Mouse (Mus musculus) c-Kit-positive CD71-positive TER-119-negative erythroid progenitor cells, embryonic 14.5 days (primary cell): ENCODE measurements around the gene Tbkbp1.
"Not testable (repeated sequence)": the region's sequence is repeated elsewhere in the genome, so short reads cannot be mapped to it uniquely, and the experiment has no call there.

Experiments used
- DNase-seq: peaks from one replicate; pipeline ENCODE4 v3.0.0-alpha.2; 2013; ENCODE audit warnings: low read depth

Tbkbp1 gene

GRCm38 (mm10) chr11:97151343-97151801, at the start of gene Tbkbp1:
Gene Tbkbp1, minus strand, starts transcription at chr11:97151495.
- no peak for DNase-seq

- DNase-seq, result no peak
These were observed 48.2 kb upstream of the Tbkbp1 start for GRCm38 (mm10) chr11:97199519-97199918.

- DNase-seq, result peak; percentile 57
These were observed 47.3 kb upstream of the Tbkbp1 start for GRCm38 (mm10) chr11:97198601-97199000.

GRCm38 (mm10) chr11:97197021-97197420, 45.7 kb upstream of the Tbkbp1 start:
- no peak for DNase-seq

GRCm38 (mm10) chr11:97196541-97196940, 45.2 kb upstream of the Tbkbp1 start:
- no peak for DNase-seq

- no peak for DNase-seq
These were observed 41.3 kb upstream of the Tbkbp1 start for GRCm38 (mm10) chr11:97192621-97192951.

- no peak for DNase-seq
These were observed 40.8 kb upstream of the Tbkbp1 start for GRCm38 (mm10) chr11:97191915-97192620.

- no peak for DNase-seq
These were observed 39.7 kb upstream of the Tbkbp1 start for GRCm38 (mm10) chr11:97190992-97191391.

GRCm38 (mm10) chr11:97189645-97190044, 38.4 kb upstream of the Tbkbp1 start:
- DNase-seq, result not testable (repeated sequence)

GRCm38 (mm10) chr11:97189231-97189630, 37.9 kb upstream of the Tbkbp1 start:
- DNase-seq, result no peak

- no peak for DNase-seq
These were observed 37.3 kb upstream of the Tbkbp1 start for GRCm38 (mm10) chr11:97188643-97188955.

- peak; percentile 95 for DNase-seq
These were observed 36.7 kb upstream of the Tbkbp1 start, which contains the start of gene Kpnb1 for GRCm38 (mm10) chr11:97187764-97188642. Gene Kpnb1, minus strand, starts transcription at chr11:97187881.

- peak; percentile 89 for DNase-seq
These were observed 35.9 kb upstream of the Tbkbp1 start for GRCm38 (mm10) chr11:97186947-97187763.

- no peak for DNase-seq
These were observed 34.7 kb upstream of the Tbkbp1 start for GRCm38 (mm10) chr11:97185704-97186614.

- DNase-seq, result no peak
These were observed 33.6 kb upstream of the Tbkbp1 start for GRCm38 (mm10) chr11:97184875-97185274.

GRCm38 (mm10) chr11:97182446-97182845, 31.2 kb upstream of the Tbkbp1 start:
- no peak for DNase-seq

- no peak for DNase-seq
These were observed 29.8 kb upstream of the Tbkbp1 start for GRCm38 (mm10) chr11:97181061-97181460.

GRCm38 (mm10) chr11:97178198-97178597, 26.9 kb upstream of the Tbkbp1 start:
- DNase-seq, result no peak

- no peak for DNase-seq
These were observed 25.6 kb upstream of the Tbkbp1 start for GRCm38 (mm10) chr11:97176851-97177250.

- DNase-seq, result no peak
These were observed 24.2 kb upstream of the Tbkbp1 start for GRCm38 (mm10) chr11:97175499-97175898.

GRCm38 (mm10) chr11:97160341-97160740, 9.0 kb upstream of the Tbkbp1 start:
- DNase-seq, result no peak
